Mouse (Mus musculus) midbrain, postnatal 0 days (tissue): Measurements from ENCODE around the gene Nomo1. TPM values are rescaled to one million over a fixed set of nuclear protein-coding genes. Genes with fewer than 3 reads are reported as not detected.

ENCODE experiments used
- ATAC-seq: fragments of 200-750 bp; cut with Nextera tagmentation; 2 replicates; pipeline ENCODE4 v1.8.0; 2017; ENCODE audit warnings: moderate number of reproducible peaks, mild to moderate bottlenecking, moderate TSS enrichment, moderate library complexity; ENCODE audit not compliant: low FRiP score
- DNase-seq: peaks from one replicate; pipeline ENCODE4 v3.0.0-alpha.2; 2015; ENCODE audit warnings: low spot score
- H3K27ac ChIP-seq: fragments of 300-500 bp; sonication (generic); 2 replicates; pipeline ENCODE4 v1.5.1; 2014; ENCODE audit warnings: low read depth, mild to moderate bottlenecking, low read length, mixed read lengths
- H3K27me3 ChIP-seq: fragments of 300-500 bp; sonication (generic); 2 replicates; pipeline ENCODE4 v1.6.1; 2014; ENCODE audit warnings: low read length, control low read depth, mixed read lengths; ENCODE audit not compliant: insufficient read depth
- H3K36me3 ChIP-seq: fragments of 300-500 bp; sonication (generic); 2 replicates; pipeline ENCODE4 v1.6.1; 2014; ENCODE audit warnings: low read length, control low read depth, mixed read lengths; ENCODE audit not compliant: insufficient read depth
- H3K4me1 ChIP-seq: fragments of 300-500 bp; sonication (generic); 2 replicates; pipeline ENCODE4 v1.6.1; 2014; ENCODE audit warnings: mild to moderate bottlenecking, control low read depth, antibody characterized with exemption, low read length, mixed read lengths; ENCODE audit not compliant: insufficient read depth
- H3K4me2 ChIP-seq: fragments of 300-500 bp; sonication (generic); 2 replicates; pipeline ENCODE4 v1.6.1; 2014; ENCODE audit warnings: low read depth, mild to moderate bottlenecking, low read length, mixed read lengths; ENCODE audit not compliant: poor library complexity, severe bottlenecking
- H3K4me3 ChIP-seq: fragments of 300-500 bp; sonication (generic); 2 replicates; pipeline ENCODE4 v1.5.1; 2014; ENCODE audit warnings: low read depth, mild to moderate bottlenecking, low read length, moderate library complexity
- H3K9ac ChIP-seq: fragments of 300-500 bp; sonication (generic); replicated peaks from 2 replicates; pipeline ENCODE4 v1.6.1; 2014; ENCODE audit warnings: mild to moderate bottlenecking, low read length, moderate library complexity, mixed read lengths; ENCODE audit not compliant: poor library complexity, severe bottlenecking
- H3K9me3 ChIP-seq: fragments of 300-500 bp; sonication (generic); 2 replicates; pipeline ENCODE4 v1.6.1; 2016; ENCODE audit warnings: low read length, control low read depth
- CTCF ChIP-seq: IDR thresholded peaks from 2 replicates; pipeline ENCODE4 v1.5.1; 2016; ENCODE audit warnings: antibody characterized with exemption, mild to moderate bottlenecking
- WGBS: fragments of 180-500 bp; shearing (Covaris S2); extraction: QIAGEN DNeasy Blood & Tissue Kit; methylation state at CpG from one replicate; pipeline ENCODE4 v1.1.7; 2014; 5-methylcytosine and 5-hydroxymethylcytosine counted together
- polyA plus RNA-seq: library from polyadenylated mRNA; unstranded; fragments of >200 nt; fragmentation: Nextera tagmentation; extraction: Ambion mirVana; gene quantifications from 2 replicates; pipeline ENCODE4 v1.2.1, GENCODE M21; 2015
- total RNA-seq: library from RNA; depleted of rRNA; stranded (reverse); fragments of >200 nt; gene quantifications from 2 replicates; pipeline ENCODE4 v1.2.3, GENCODE M21; 2014

The Nomo1 gene
- total and polyA plus RNA-seq, 2 experiments from 2014 or later = 38.7 to 44.2 TPM

DNA sequence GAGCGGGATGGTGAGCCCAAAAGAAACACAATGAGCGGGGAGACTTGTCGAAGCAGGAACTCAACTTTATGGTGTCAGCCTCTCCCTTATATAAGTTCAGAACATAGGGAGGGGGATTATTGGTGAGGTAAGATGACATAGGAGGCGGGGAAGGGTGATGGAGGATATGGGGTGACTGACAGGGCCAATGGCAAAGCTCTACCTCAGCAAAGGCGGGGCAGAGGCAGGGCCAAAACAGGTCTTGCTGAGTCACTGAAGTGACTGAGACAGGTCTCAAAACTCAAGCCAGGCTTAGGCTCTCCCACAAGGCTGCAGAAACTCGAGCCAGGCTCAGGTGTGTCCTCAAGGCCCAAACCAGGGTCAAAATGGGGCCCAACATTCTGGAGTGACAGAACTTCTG is 52.9 kb downstream of the Nomo1 start:
- H3K4me2 ChIP-seq = no peak overlapping the region
- ATAC-seq = no peak
- no peak overlapping the region for H3K4me3 ChIP-seq
- no peaks in the 10 kb centered on the region for H3K9me3 ChIP-seq
- 90% methylated on average over 6 of the region's 6 CpGs for WGBS
- DNase-seq = no peak
- H3K36me3 ChIP-seq = peaks cover 35% of the 10 kb centered on the region
- no peak overlapping the region for H3K9ac ChIP-seq
- no peaks in the 10 kb centered on the region for H3K4me1 ChIP-seq
- no peak overlapping the region for H3K27ac ChIP-seq
- TF ChIP-seq CTCF = no peak
- H3K27me3 ChIP-seq = no peaks in the 10 kb centered on the region

DNA sequence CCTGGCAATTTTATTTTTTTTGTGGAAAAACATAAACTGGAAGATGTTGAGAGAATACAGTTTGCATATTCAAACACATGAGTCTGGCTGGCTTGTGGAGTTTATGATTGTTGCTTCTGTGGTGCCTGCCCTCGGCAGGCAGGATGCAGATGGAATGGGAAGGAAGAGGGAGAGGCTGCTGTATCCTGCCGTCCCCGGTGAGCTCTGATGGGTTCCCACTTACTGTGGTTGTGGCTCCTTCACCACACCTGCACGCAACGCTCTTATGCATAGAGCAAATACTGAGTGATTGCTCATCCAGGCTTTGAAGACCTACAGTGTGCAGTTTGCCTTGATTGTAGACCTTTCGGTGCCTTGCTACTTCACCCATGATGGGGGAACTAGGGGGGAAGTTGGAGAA is 54.7 kb downstream of the Nomo1 start:
- Histone ChIP-seq H3K4me1 (no peaks in the 10 kb centered on the region), H3K27me3 (no peaks in the 10 kb centered on the region), H3K9me3 (no peaks in the 10 kb centered on the region), H3K27ac (no peak overlapping the region), H3K36me3 (peaks cover 17% of the 10 kb centered on the region), H3K4me2 (no peak overlapping the region), H3K4me3 (no peak overlapping the region), H3K9ac (no peak overlapping the region)
- TF ChIP-seq CTCF = no peak
- ATAC-seq (no peak), DNase-seq (no peak)
- 92% methylated on average over 6 of the region's 6 CpGs for WGBS

DNA sequence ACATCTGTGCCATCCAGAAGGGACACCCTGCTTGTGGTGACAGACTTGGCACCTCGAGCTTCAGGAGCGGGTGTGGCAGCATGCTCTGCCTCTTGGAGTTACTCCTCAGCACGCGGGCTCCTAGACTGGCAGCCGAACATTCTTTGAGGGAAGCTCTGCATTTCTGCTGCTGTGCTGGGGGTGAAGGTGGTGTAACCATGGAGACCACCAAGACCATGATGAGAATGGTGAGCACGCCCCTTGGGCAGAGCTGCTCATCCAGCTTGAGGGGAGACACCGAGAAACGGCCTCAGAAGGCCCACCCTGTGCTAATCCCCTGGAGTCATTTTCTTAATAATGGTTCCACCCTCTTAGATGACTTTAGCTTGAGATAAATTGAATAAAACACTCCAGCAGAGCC is 59.3 kb downstream of the Nomo1 start:
- no peak for DNase-seq

DNA sequence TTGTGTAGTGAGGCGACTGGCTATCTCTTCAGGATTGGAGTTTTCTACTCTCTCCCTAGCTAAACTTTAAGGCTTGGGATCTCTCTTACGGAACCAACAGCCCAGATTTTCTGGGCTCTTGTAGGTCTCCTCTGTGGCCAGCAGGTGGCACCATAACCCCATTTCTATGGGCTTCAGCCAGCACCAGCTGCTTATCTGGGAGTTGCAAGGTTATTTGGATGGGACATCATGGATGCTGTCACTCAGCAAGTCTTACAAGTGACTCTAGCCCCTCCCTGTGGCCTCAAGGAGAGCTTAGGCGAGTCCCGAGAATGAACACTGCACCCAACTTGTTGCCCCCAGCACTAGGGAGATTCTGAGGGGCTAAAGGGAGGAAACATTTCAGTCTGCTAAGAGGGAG is 62.6 kb downstream of the Nomo1 start:
- Histone ChIP-seq H3K4me1 (no peaks in the 10 kb centered on the region; the same call in 1 of the 2 replicates), H3K36me3 (peaks cover 3% of the 10 kb centered on the region; the same call in 1 of the 2 replicates), H3K4me2 (no peak overlapping the region), H3K9me3 (no peaks in the 10 kb centered on the region), H3K27me3 (no peaks in the 10 kb centered on the region; the same call in 1 of the 2 replicates), H3K4me3 (no peak overlapping the region), H3K27ac (no peak overlapping the region), H3K9ac (no peak overlapping the region)
- WGBS = 0% methylated on average over 4 of the region's 4 CpGs
- ATAC-seq (peak; percentile 35; the same call in 1 of the 2 replicates), DNase-seq (peak; percentile 89)
- TF ChIP-seq CTCF = peak; percentile 97

More for the DNA sequence above, 59.3 kb downstream of the Nomo1 start:
- H3K36me3 ChIP-seq = no peaks in the 10 kb centered on the region
- H3K4me2 ChIP-seq = no peak overlapping the region
- no peak for ATAC-seq
- 6% methylated on average over 8 of the region's 8 CpGs for WGBS
- TF ChIP-seq CTCF = no peak
- H3K27ac ChIP-seq = no peak overlapping the region
- no peaks in the 10 kb centered on the region; the same call in 1 of the 2 replicates for H3K4me1 ChIP-seq
- no peak overlapping the region for H3K4me3 ChIP-seq
- no peaks in the 10 kb centered on the region for H3K9me3 ChIP-seq
- H3K9ac ChIP-seq = no peak overlapping the region
- H3K27me3 ChIP-seq = no peaks in the 10 kb centered on the region; the same call in 1 of the 2 replicates

DNA sequence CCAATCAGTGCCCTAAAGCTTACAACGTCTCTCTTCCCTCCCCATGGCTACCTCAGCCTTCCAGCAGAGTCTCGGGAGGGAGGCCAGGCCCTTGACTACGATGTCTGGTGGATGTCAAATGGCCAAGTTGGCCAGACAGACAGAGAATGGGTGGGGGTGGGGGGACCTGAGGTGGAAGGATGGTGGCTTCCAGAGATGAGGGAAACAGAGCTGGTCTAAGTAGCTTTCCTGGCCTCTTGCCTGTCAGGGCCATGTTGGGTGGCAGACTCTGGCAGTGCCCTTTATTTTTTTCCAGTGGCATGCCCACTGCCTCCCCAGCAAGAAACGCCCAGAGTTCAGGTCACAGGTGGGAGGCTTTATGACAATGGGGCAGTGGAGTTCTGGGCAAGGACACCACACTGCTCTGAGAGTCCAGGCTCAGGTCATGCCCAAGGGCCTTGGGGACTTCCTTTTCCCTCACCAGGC is 63.9 kb downstream of the Nomo1 start:
- no peaks in the 10 kb centered on the region; the same call in 1 of the 2 replicates for H3K27me3 ChIP-seq
- 56% methylated on average over 4 of the region's 4 CpGs for WGBS
- peaks cover 3% of the 10 kb centered on the region; the same call in 1 of the 2 replicates for H3K36me3 ChIP-seq
- no peak overlapping the region for H3K4me3 ChIP-seq
- no peak overlapping the region; the same call in 1 of the 2 replicates for H3K9ac ChIP-seq
- H3K4me1 ChIP-seq = no peaks in the 10 kb centered on the region; the same call in 1 of the 2 replicates
- no peak for TF ChIP-seq CTCF
- H3K9me3 ChIP-seq = no peaks in the 10 kb centered on the region
- H3K27ac ChIP-seq = no peak overlapping the region
- H3K4me2 ChIP-seq = peak overlapping the region; percentile 16; the same call in 1 of the 2 replicates
- no peak for ATAC-seq
- no peak for DNase-seq

DNA sequence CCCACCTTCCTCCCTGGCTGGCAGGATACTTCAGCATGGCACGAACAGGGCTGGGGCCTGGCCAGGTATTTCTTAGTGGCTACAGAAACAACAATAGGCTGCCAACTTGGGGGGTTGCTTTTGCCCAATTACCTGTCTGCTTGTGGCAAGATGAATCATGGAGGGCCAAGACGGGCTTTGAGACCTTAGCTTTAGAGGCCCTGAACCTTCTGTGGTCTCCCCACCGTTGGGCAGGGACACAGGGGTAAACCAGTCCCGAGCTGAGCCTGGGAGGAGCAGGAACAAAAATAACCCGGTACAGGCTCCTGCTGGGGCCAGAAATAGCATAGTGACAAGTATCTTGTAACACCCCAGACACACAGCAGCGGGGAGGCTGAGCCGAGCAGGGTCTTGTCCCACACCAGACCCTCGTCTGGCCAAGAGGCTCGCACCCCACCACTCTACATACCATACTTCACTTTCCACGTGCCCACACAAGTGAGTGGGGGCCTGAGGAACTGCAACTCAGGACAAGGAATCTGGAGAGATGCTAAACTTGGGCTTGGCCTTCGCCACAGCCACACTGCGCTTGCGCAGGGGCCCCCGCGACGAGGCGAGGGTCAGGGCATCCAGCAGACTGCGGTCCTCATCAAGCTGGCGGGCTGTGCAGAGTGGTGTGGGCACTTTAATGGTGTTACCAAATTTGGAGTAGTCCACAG is 64.9 kb downstream of the Nomo1 start:
- 0 out of 2 replicates have a peak overlapping the region, but pooled peaks have one; percentile 6 for H3K4me2 ChIP-seq
- peak overlapping the region; percentile 24; the same call in 1 of the 2 replicates for H3K9ac ChIP-seq
- no peak for TF ChIP-seq CTCF
- H3K27me3 ChIP-seq = no peaks in the 10 kb centered on the region; the same call in 1 of the 2 replicates
- ATAC-seq (no peak), DNase-seq (no peak)
- 86% methylated on average over 19 of the region's 19 CpGs for WGBS
- no peak overlapping the region for H3K27ac ChIP-seq
- H3K9me3 ChIP-seq = no peaks in the 10 kb centered on the region
- no peaks in the 10 kb centered on the region; the same call in 1 of the 2 replicates for H3K4me1 ChIP-seq
- H3K36me3 ChIP-seq = peaks cover 3% of the 10 kb centered on the region; the same call in 1 of the 2 replicates
- no peak overlapping the region for H3K4me3 ChIP-seq
